Mouse (Mus musculus) heart, adult 18-20 months (tissue): ENCODE data around the gene Tgfb2. TPM values are rescaled to one million over a fixed set of nuclear protein-coding genes. Genes with fewer than 3 reads are reported as not detected.

Source experiments
- DNase-seq, 2 experiments: peaks; one replicate each; pipeline ENCODE4 v3.0.0; 2021 to 2022; ENCODE audit warnings: mixed read lengths in 1 of 2
- total RNA-seq, 2 experiments: library from RNA; stranded (reverse); gene quantifications; 2 replicates each; pipeline ENCODE4 v1.2.3; 2021

Tgfb2 gene
- total RNA-seq, 2 experiments from 2014 or later, result 3.9 to 5.3 TPM

DNA sequence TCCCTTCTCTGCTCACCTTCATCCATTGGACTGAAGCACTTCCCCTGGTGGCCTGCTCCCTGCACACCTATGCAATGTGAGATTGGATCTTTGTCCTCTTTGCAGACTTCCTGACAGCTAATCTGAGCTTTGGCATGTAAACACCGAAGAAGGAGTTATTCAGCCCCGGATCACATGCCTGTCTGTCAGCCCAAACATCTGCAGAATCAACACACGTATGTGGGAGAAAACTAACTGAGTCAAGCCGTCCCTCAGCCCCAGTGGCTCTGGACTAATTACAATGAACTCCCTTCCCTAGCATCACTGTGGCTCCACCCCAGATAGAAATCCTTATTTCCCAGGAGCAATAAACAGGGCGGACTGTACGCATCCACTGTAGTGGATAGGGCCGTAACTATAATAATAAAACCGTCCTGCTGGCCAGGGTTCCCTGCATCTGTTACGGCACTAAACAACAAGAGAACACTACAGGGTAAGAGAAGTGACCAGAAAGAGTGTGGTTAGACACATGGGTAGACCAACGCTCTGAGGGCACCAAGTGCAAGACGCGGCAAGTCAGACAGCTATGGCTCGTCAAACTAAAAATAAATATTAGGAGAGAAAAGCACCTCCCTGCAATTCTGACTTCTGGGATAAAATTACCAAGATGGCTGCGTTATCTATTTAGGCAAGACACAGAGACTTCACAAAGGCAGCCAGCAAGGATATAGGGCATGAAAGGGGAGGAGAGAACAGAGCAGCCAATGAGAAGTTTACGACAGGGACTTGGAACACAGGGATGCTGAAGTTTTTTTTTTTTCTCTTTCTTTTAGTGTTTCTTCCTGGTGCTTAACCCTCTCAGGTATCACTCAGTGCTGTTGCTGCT lies 3.2 kb downstream of the Tgfb2 start:
- peak; percentile 50 to 63 for DNase-seq

DNA sequence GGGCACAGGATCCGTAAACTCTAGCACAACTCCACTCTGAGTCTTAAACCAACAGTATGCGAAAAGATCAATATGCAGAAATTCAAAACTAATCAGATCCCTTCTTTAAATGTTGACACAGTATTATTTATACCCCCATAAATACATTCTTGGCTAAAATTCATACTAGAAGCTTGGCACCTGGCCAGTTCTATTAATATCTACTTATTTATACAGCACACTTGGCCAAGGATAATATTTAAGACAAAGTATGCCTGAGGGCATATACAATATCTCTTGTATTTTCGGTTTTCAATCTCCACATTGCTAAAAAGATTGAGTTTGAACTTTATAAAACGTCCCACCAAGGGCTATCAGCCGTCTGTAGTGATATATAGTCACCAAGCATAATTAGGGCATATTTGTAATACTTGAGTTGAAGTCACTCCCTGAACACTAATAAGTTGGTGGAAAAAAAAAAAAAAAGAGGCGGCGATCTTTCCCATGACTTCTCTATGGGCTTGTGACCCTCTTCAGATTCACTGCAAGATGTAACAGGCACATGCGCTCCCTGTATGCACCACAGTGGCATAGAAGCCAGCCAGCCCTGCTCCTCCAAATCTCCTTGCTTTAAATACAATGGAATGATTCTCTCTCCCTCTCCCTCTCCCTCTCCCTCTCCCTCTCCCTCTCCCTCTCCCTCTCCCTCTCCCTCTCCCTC lies 4.4 kb downstream of the Tgfb2 start:
- DNase-seq, result no peak

DNA sequence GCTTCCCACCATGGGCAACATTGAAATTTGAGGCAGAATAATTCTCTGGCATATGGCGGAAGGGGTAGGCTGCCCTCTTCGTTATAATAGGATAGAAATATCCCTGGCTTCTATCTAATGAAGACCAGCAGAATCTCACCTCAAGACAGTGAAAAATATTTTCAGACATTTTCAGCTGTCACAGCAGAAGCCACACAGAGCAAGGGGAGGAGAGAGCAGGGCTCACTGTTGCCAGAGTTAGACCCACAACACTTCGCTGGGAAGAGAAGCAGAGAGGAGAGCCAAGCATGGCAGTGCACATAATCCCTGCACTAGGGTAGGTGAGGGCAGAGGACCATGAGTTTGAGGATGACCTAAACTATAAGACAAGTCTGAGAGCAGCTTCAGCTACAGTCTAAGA lies 5.3 kb downstream of the Tgfb2 start:
- DNase-seq, result no peak

DNA sequence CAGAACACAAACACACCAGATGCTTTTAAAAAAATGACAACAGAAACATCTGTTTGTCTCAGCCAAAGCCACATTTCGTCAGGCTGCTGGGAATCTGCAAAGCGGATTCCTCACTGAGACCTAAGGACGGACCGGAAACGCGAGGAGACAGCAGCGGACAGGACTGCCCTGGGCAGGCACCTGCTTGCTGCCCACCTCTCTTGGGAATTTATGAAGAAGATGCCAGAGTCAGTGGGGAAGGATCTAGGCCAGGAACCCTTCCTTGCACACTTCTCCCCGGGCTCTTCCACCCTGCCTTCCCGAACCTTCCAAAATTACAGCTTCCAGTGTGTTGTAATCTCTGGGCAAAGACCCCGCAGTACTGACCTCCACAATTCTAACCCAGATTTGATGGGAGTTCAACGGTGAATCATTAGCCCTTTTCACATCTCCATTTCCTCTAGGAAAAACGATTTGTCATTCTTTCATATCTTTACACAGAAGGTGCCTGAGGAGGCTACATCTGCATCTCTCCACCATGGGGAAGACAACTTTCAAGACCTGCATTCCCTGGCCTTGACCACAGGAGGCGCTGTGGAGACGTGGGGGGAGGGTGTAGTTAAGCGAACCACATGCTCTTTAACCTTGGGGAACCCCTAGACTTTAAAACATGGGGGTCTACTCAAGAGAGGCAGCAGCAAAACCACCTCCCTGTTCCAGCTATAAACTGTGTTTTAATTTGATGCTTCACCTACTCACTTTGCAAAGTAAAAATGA lies 7.0 kb downstream of the Tgfb2 start:
- peak; percentile 49 to 58 for DNase-seq

DNA sequence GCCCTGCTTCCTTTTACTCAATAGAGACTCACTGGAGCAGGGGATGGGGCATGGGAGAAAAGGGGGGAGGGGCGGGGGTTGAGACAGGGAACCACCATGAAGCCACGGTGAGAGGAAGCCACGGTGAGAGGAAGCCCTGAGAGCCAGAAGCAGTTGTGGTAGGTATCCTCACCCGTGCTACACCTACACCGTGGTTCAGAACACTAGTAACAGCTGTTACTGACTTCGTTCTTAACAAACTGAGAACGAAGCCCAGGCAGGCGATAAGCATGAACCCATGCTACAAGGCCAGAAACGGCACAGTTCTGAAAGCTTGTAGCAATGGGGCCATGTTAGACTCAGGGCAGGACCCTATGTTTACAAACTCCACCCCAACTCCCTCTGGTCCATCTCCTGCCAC lies 9.6 kb downstream of the Tgfb2 start:
- DNase-seq, result no peak

DNA sequence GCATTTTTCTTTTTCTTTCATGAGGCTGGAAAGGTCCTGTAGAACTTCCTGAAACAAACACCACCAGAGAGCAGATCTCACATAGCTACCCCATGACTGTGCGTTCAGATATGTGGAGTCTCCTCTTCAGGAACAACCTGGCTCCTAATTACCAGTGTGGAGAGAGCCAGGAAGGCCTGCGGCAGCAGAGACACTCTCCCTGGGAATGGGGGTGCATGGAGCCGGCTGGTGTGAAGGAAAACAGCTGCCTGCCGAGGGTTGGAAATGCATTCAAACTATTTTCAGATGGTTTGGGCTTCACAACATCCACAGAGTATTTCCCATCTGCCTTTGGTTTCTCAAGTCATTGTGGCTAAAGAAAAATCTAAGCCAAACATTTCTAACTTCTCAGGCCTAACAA lies 10.4 kb downstream of the Tgfb2 start:
- peak; percentile 62 to 70 for DNase-seq

DNA sequence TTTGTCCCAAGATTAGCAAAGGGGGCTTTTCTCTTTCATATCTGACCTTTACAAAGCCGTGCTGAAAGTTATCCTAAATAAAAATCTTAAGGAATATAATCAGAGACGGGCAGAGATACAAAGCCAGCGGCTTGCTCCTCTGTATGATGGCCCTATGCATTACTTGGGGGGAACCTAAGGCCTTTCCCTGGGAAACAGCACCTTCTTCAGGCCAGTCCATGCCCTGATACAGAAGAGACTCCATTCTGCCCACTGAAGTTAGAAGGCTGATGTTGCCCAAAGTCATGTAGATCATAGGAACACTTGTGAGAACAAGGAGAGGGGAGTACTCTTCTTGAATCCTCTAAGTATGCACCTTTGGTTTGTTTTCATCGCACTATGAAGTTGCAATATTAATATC lies 13.4 kb downstream of the Tgfb2 start:
- DNase-seq, result no peak

DNA sequence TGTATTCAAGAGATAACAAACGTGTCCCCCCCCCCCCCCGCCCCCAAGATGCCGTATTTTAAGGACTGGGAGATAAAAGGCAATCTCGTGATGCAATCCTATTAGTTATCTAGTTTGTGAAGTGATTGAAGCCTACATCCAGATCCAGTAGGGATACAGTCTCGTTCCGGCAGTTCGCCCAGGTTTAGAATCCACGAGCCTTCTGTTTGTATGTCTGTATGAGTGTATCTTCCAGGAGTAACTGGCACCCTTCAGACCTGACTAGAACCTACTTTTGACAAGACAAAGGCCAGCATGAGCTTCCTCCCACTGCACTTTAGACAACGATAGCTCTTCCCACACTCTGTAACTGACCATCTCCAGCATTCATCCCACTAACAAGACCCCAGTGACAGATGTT lies 14.1 kb downstream of the Tgfb2 start:
- DNase-seq, result no peak

DNA sequence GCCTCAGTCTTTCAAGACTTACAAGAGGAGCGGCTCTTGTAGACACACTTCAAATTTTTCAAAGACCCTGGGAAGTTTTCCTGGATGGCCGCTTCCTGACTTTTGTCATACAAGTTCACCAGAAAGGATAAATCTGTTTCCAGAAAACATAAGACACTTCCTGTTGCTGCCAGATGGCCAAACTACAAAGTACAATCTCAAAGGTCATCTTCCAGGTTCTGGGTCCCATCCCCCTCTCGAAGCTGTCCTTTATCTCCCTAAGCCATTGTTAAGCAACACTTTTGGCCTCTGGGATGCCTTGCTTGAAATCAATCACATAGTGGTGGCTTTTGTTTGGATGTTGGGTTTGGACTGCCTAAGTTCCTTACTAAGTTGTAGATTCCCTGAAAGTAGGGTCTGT lies 21.7 kb downstream of the Tgfb2 start:
- no peak for DNase-seq

DNA sequence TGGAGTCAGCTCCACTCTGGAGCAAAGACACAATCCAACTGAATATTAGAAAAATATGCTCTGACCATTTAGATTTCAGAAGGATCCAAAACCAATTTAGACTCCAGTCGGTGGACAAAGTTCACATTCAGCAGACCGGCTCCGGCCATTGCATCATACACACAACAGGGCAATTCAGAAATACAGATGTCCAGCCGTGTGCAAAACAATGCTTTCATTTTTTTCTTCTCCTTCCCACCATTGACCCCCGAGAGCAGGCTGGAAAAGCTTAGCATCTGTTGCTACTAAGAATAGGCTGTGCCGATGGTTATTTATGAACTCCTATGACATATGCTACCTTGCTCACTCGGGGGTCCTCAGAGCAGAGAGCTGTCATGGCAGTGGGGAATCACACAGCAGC lies 23.2 kb downstream of the Tgfb2 start:
- DNase-seq, result peak; percentile 27 to 38

DNA sequence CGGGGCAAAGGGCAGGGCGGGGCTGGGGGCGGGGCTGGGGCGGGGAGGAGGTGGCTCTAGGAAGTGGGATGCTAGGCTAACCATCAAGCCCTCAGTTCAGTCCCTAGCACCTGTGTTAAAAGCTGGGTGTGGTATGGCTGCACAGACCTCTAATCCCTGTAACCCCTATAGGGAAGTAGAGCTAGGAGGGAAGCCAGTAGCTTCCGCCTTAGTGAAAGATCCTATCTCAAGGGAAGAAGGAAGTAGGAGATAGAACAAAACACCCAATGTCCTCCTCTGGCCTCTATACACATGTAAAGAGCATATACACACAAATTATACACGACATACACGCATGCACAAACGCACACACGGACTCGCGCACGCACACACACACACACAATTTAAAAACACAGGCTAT lies 28.2 kb downstream of the Tgfb2 start:
- no peak for DNase-seq

DNA sequence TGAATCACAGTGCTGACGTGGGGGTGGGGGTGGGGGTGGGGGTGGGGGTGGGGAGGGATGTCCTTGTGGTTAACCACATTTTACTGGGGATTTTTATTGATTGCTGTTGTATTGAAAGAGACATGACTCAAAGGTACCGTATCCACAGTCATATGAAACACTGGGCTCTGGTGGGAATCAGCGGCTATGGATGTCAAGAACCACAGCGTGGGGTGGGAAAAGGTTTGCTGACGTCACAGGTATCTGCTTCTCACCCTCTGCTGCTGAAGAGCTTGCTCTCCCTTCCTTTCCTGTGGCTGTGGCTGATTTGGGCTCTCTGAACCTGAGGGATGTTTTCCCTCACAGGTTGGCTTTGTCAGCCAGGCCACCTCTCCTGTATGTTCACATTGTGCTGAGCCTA lies 29.6 kb downstream of the Tgfb2 start:
- no peak for DNase-seq

DNA sequence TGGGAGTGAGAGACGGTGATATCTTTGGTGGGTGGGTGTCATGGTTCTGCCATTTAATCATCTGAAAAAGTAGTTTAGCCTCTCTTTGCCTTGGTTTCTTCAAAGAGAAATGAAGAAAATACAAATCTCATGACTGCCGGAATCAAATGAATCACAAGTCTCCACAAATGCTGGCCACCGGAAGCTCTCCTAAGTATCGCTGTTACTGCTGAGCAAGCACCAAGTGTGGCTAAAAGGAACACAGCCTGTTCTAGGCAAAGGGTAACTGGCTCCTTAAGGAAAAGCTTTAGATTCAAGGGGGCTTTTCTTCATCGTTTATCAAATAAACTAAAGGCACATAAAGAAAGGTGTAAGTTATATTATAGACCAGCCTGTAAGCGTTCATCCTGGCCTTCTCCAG lies 30.5 kb downstream of the Tgfb2 start:
- DNase-seq, result no peak

DNA sequence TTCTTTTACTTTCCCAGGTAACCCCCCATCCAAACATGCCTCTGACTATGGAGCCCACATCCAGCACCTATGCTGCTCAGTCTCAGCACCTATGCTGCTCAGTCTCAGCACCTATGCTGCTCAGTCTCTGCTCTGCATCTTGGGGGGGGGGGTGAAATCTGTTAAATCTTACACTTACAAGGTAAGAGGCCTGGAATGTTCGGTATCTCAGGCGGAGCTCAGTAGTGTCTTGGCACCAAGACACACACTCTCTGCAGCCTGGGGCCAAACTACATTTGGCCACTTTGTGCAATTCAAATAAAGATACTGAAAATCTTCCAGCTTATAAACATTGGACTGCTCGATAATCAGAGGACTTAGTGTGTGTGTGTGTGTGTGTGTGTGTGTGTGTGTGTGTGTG lies 31.2 kb downstream of the Tgfb2 start:
- no peak for DNase-seq

DNA sequence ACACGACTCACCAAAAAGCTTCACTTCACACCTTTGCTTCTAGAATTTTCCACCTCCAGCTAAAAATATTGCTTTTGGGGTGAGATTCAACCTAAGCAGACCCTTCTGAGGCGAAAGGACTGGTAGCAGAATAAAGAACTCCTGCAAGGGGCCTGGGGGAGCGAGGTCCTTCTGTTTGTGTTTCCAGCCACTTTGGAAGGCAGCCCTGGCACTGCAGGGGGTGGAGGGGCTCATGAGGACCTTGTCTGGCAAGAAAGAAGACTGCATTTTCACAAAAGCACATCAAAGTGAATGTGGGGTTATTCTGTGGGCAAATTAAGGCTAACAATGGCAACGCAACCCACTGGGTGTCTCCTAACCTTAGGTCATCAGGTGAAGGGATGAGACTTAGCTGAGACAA lies 32.6 kb downstream of the Tgfb2 start:
- DNase-seq, result no peak

DNA sequence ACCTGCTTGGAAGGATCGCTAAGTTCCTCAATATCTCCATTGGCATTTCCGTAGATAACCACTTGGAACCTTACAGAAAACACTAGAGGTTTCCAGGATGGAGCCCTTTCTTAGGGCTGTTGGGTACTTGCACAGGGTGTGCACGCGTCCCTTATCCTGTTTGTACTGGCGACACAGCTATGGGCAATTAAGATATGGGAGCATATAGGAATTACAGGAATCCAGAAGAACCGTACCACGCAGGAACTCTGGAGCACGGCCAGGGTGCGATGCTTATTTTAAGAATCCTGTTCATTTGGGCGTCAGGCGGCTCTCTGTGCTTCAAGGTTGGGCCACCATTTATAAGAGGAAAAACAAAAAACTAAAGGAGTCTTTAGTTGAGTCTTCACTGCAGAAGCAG lies 42.4 kb downstream of the Tgfb2 start:
- peak in 1 of 2 experiments; percentile 20 for DNase-seq

DNA sequence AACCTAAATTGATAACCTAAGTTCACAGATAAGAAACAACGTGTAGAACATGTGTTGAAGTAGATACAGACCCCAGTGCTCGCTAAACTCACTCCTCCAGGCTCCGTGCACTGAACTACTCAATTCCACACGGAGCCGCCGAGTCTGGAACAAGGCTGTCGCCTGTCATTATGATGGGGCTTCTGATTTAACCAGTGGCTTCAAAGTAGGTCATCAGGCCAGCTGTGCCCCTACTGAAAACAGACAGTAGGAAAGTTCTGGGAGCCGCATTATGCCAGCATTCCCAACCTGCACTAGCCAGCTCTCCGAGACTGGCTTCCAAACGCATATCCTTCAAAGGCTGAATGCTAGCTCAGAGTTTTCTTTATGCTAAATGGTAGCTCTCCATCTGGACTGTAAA lies 42.8 kb downstream of the Tgfb2 start:
- DNase-seq, result no peak

DNA sequence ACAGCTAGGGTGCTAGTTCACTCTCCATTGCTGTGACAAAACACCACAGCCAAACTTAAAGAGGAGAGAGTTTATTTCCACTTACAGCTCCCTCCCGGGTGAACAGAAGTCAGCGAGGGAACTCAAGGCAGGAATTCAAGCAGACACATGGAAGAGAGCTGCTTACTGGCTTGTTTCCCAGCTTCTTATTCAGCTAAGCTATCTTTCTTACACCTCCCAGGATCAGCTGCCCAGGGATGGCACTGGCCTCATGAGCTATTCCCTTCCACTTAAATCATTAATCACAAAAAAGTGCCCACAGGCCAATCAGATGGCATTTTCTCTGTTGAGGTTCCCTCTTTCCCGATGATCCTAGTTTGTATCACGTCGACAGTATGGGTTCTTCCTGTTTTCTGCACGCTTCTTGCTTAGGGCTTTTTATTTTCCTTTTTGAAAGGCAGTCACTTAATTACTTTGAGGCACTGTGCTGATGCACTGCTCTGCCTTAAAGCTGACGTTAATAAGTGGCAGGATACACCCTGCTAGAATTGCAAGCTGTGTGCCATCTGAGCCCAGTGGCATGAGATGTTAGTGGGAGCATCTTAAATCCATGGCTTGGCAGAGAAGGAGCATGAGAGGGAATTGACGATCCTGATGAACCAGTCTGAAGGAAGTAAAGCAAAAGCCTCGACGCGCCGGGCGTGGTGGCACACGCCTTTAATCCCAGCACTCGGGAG lies 44.4 kb downstream of the Tgfb2 start:
- DNase-seq, result no peak

DNA sequence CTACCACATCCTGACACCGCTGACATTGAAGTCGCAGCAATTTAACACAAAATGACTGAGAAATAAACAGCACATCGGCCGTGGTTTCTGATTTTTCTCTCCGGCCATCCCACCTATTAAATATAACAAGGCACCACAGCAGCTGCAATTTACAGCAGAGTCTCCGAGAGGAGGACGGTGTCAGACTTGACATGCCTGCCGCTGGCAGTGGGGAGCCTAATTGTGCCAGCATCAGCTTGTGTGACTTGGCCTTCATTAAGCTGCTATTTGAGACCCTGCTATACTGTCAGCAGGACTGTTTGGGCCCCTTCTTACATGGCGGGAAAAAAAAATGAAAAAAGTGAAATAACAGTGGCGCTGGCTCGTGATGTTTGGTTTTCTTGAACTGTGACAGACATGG lies 47.0 kb downstream of the Tgfb2 start:
- no peak for DNase-seq

DNA sequence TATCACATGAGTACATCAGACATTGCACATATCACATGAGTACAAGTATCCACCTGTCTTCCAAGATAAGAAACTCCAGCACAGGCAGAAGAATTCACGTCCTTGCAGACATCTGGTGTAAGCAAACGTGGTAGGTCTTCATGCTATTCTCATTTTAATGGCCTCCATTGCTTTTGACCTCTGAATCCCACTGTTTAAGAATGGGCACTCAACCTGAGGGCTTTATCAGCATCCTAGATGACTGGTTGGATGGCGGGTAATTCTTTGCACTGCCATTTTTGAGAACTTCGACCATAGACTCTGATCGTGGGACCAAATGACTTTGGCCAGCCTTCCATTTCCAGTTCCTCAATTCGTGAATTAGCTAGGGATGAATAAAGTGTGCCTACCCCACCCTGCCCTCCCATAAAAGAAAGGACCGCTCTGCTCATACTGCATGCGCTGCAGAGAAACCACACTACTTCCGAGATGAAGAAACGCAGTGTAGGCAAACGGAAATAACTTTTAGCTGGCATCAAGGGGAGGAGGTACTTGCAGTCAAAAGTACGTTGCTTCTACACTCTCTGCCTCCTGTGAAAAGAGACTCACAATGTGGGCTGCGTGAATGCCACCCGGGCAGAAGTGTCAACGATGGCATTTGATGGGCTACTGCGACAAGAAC lies 48.1 kb downstream of the Tgfb2 start:
- DNase-seq, result no peak

DNA sequence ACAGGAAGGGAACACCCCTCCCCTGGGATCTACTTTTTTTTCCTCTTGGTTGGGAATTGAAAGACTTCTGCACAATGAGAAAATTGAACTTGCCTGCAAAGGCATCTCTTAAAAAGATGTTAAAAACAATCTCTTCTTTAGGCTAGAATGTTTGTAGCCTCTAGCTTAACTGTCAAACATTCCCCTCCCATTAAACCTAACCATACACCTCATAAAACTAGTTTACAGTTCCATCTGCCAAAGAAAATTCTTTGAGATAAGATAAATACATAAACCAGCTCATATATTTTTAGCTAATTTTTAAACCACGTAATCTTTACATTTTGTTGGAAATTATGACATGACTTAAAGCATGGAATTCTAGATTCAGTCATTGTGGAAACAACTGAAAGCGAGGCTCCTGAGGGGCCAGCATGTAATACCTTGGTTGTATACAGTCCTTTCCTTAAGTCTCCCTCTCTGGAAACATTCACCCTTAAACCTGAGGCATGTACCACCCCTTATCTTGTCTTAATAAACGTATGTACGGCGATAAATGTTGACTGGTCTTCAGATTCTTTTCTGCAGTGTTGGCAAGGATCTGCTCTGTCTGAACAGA lies 49.0 kb downstream of the Tgfb2 start:
- DNase-seq, result peak in 1 of 2 experiments; percentile 6
